Mouse (Mus musculus) layer of hippocampus, adult 8-10 months (tissue): ENCODE measurements around the gene Vmn2r69. TPM values are rescaled to one million over a fixed set of nuclear protein-coding genes. Genes with fewer than 3 reads are reported as not detected.

ENCODE experiments used
- DNase-seq, 2 experiments: peaks; one replicate each; pipeline ENCODE4 v3.0.0; 2022; ENCODE audit warnings: low spot score in 2 of 2
- total RNA-seq, 4 experiments: library from RNA; stranded (reverse); gene quantifications; 2 replicates each; pipeline ENCODE4 v1.2.4; 2022

Gene Vmn2r69
- not detected for total RNA-seq

DNA sequence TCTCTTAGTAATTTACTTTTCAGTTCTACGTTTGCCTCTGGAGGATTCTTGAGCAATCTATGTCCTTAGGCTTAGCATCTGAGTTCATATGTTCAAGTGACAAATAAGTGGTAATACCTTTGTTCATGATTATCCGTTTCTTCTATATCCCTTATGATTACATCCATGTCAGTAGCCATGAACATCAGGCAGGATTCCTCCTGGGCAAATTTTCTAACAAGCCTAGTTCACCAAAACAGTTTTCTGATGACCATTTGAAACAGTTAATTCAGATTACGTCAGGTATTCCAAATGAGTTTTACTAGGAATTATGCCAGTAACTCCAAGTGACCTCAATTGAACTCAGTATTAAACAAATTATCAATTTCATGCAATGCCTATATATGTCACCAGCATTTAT, at the start of gene Vmn2r69:
Gene Vmn2r69, minus strand, starts transcription at position 101 of the 400 bp plus-strand sequence.
- DNase-seq = no peak

Other genes starting within 250 kb of the Vmn2r69 start
- gene Vmn2r68, start 178.1 kb downstream of the Vmn2r69 start, total RNA-seq = not detected
- not detected for gene Vmn2r71, start 147.2 kb upstream of the Vmn2r69 start, total RNA-seq
- not detected for gene Vmn2r70, start 153.3 kb upstream of the Vmn2r69 start, total RNA-seq